Mouse (Mus musculus): ENCODE results near the gene Mpv17l2.

Gene Mpv17l2

DNA sequence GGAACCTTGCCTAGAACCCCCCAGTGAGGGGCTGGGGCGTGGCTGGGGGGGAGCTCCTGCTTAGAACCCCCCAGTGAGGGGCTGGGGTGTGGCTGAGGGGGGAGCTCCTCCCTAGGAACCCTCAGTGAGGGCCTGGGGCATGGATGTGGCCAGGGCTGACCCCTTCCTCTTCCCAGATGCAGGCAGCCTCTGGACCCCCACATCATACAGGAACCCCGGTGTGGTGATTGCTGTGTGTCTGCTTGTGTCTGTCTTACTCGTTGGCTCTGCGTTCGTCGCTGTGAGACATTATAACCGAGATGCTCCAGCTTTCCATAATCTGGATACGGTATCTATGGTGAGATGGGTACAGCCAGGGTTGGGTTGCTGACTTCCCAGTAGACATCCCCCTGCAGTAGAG, 39.1 kb downstream of the Mpv17l2 start:
- H3K36me3 ChIP-seq (ENCODE audit: insufficient read depth, low read length): no peaks in the 10 kb centered on the region
- H3K4me3 ChIP-seq (replicated peaks; ENCODE audit: low read length): no peak overlapping the region
- H3K27me3 ChIP-seq (ENCODE audit: insufficient read depth, low read length): peaks cover 15% of the 10 kb centered on the region
- H3K4me1 ChIP-seq (replicated peaks; ENCODE audit: low read depth, low read length): peaks cover 50% of the 10 kb centered on the region
- TF ChIP-seq NANOG (IDR thresholded peaks at IDR 0.05; ENCODE audit: borderline replicate concordance, low read length): no peak
- no peak for TF ChIP-seq CTCF (conservative IDR thresholded peaks at IDR 0.05; ENCODE audit: low read length)
- TF ChIP-seq POU5F1 (IDR thresholded peaks at IDR 0.05; ENCODE audit: borderline replicate concordance, low read length): no peak
- H3K9me3 ChIP-seq (ENCODE audit: low read length): no peaks in the 10 kb centered on the region

GRCm38 (mm10) chr8:70720739-70721138, 40.0 kb downstream of the Mpv17l2 start:
- no peak for TF ChIP-seq NANOG (IDR thresholded peaks at IDR 0.05; ENCODE audit: borderline replicate concordance, low read length)
- TF ChIP-seq CTCF (conservative IDR thresholded peaks at IDR 0.05; ENCODE audit: low read length): peak; percentile 67
- TF ChIP-seq POU5F1 (IDR thresholded peaks at IDR 0.05; ENCODE audit: borderline replicate concordance, low read length): no peak
- peaks cover 24% of the 10 kb centered on the region for H3K27me3 ChIP-seq (ENCODE audit: insufficient read depth, low read length)
- H3K9me3 ChIP-seq (ENCODE audit: low read length): no peaks in the 10 kb centered on the region
- H3K4me1 ChIP-seq (replicated peaks; ENCODE audit: low read depth, low read length): peaks cover 48% of the 10 kb centered on the region
- H3K36me3 ChIP-seq (ENCODE audit: insufficient read depth, low read length): no peaks in the 10 kb centered on the region
- no peak overlapping the region for H3K4me3 ChIP-seq (replicated peaks; ENCODE audit: low read length)

- no peak for TF ChIP-seq CTCF (conservative IDR thresholded peaks at IDR 0.05; ENCODE audit: low read length)
- H3K9me3 ChIP-seq (ENCODE audit: low read length): no peaks in the 10 kb centered on the region
- no peak overlapping the region for H3K4me3 ChIP-seq (replicated peaks; ENCODE audit: low read length)
- H3K36me3 ChIP-seq (ENCODE audit: insufficient read depth, low read length): no peaks in the 10 kb centered on the region
- H3K4me1 ChIP-seq (replicated peaks; ENCODE audit: low read depth, low read length): peaks cover 47% of the 10 kb centered on the region
- peaks cover 33% of the 10 kb centered on the region for H3K27me3 ChIP-seq (ENCODE audit: insufficient read depth, low read length)
These were observed 40.9 kb downstream of the Mpv17l2 start for GRCm38 (mm10) chr8:70719796-70720270.

- Histone ChIP-seq H3K4me1 (replicated peaks; ENCODE audit: low read depth, low read length) (peaks cover 35% of the 10 kb centered on the region), H3K27me3 (ENCODE audit: insufficient read depth, low read length) (peaks cover 39% of the 10 kb centered on the region), H3K9me3 (ENCODE audit: low read length) (no peaks in the 10 kb centered on the region), H3K36me3 (ENCODE audit: insufficient read depth, low read length) (no peaks in the 10 kb centered on the region), H3K4me3 (replicated peaks; ENCODE audit: low read length) (peak within 1 kb of the TSS; percentile 65)
- no peak for TF ChIP-seq NANOG (IDR thresholded peaks at IDR 0.05; ENCODE audit: borderline replicate concordance, low read length)
- TF ChIP-seq POU5F1 (IDR thresholded peaks at IDR 0.05; ENCODE audit: borderline replicate concordance, low read length): no peak
- TF ChIP-seq CTCF (conservative IDR thresholded peaks at IDR 0.05; ENCODE audit: low read length): peak; percentile 43
These were observed 42.4 kb downstream of the Mpv17l2 start, which contains the start of gene Gm3336 for GRCm38 (mm10) chr8:70718297-70718696. Gene Gm3336 (plus strand): TSS chr8:70718543.

- Histone ChIP-seq H3K9me3 (ENCODE audit: low read length) (no peaks in the 10 kb centered on the region), H3K36me3 (ENCODE audit: insufficient read depth, low read length) (no peaks in the 10 kb centered on the region), H3K27me3 (ENCODE audit: insufficient read depth, low read length) (peaks cover 39% of the 10 kb centered on the region), H3K4me3 (replicated peaks; ENCODE audit: low read length) (peak overlapping the region; percentile 65), H3K4me1 (replicated peaks; ENCODE audit: low read depth, low read length) (peaks cover 34% of the 10 kb centered on the region)
- no peak for TF ChIP-seq POU5F1 (IDR thresholded peaks at IDR 0.05; ENCODE audit: borderline replicate concordance, low read length)
- no peak for TF ChIP-seq CTCF (conservative IDR thresholded peaks at IDR 0.05; ENCODE audit: low read length)
- no peak for TF ChIP-seq NANOG (IDR thresholded peaks at IDR 0.05; ENCODE audit: borderline replicate concordance, low read length)
These were observed 44.0 kb downstream of the Mpv17l2 start for GRCm38 (mm10) chr8:70716521-70717400.

DNA sequence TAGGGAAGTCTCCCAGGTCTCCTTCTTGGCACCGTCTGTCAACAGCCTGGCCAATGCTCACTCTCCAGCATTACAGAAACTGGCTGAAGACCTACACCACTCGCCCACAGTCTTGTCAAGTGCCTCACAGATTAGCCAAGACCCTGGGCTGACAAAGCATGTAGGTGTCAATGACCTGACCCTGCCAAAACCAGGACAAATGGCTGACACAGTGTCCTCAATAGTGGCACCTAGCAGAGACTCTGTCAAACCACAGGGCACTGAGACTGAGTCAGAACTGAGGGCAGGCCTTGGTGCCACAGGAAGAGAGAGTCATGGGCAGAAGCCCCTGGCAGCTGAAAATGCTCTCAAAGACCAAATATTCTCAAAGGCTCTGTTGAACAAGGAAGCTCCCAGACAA, 45.7 kb downstream of the Mpv17l2 start:
- Histone ChIP-seq H3K27me3 (ENCODE audit: insufficient read depth, low read length) (peaks cover 39% of the 10 kb centered on the region), H3K4me1 (replicated peaks; ENCODE audit: low read depth, low read length) (peaks cover 24% of the 10 kb centered on the region), H3K4me3 (replicated peaks; ENCODE audit: low read length) (no peak overlapping the region), H3K9me3 (ENCODE audit: low read length) (no peaks in the 10 kb centered on the region), H3K36me3 (ENCODE audit: insufficient read depth, low read length) (no peaks in the 10 kb centered on the region)
- TF ChIP-seq POU5F1 (IDR thresholded peaks at IDR 0.05; ENCODE audit: borderline replicate concordance, low read length) (no peak), NANOG (IDR thresholded peaks at IDR 0.05; ENCODE audit: borderline replicate concordance, low read length) (no peak), CTCF (conservative IDR thresholded peaks at IDR 0.05; ENCODE audit: low read length) (no peak)

DNA sequence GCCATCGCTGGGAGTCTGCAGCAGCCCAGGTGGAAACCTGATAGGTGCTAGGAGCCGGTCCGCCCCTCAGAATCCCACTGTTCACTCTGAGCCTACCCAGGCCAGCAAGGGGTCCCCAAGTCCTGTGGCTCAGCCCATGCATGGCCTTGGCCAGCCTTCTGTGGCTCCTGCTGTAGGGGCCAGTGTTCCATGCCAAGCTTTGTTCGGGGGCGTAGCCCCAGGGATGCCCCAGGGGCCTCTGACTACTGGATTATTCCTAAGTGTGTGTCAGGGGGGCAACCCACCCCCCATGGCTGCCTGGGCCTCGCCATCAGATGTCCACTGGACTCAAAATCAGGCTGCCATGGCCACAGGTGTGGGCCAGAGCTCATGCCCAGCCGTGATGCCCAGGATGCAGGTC, 46.8 kb downstream of the Mpv17l2 start:
- Histone ChIP-seq H3K4me1 (replicated peaks; ENCODE audit: low read depth, low read length) (peaks cover 18% of the 10 kb centered on the region), H3K36me3 (ENCODE audit: insufficient read depth, low read length) (no peaks in the 10 kb centered on the region), H3K9me3 (ENCODE audit: low read length) (no peaks in the 10 kb centered on the region), H3K4me3 (replicated peaks; ENCODE audit: low read length) (no peak overlapping the region), H3K27me3 (ENCODE audit: insufficient read depth, low read length) (peaks cover 39% of the 10 kb centered on the region)
- TF ChIP-seq CTCF (conservative IDR thresholded peaks at IDR 0.05; ENCODE audit: low read length) (no peak), POU5F1 (IDR thresholded peaks at IDR 0.05; ENCODE audit: borderline replicate concordance, low read length) (no peak), NANOG (IDR thresholded peaks at IDR 0.05; ENCODE audit: borderline replicate concordance, low read length) (no peak)

GRCm38 (mm10) chr8:70711041-70711440, 49.7 kb downstream of the Mpv17l2 start:
- no peak for TF ChIP-seq POU5F1 (IDR thresholded peaks at IDR 0.05; ENCODE audit: borderline replicate concordance, low read length)
- TF ChIP-seq CTCF (conservative IDR thresholded peaks at IDR 0.05; ENCODE audit: low read length): no peak
- no peak for TF ChIP-seq NANOG (IDR thresholded peaks at IDR 0.05; ENCODE audit: borderline replicate concordance, low read length)
- Histone ChIP-seq H3K27me3 (ENCODE audit: insufficient read depth, low read length) (peaks cover 18% of the 10 kb centered on the region), H3K9me3 (ENCODE audit: low read length) (no peaks in the 10 kb centered on the region), H3K4me3 (replicated peaks; ENCODE audit: low read length) (no peak overlapping the region), H3K36me3 (ENCODE audit: insufficient read depth, low read length) (no peaks in the 10 kb centered on the region), H3K4me1 (replicated peaks; ENCODE audit: low read depth, low read length) (no peaks in the 10 kb centered on the region)

All from E14TG2a.4 (cell line).